Mouse (Mus musculus) large intestine, adult 2 months (tissue): ENCODE measurements around the gene Wdfy4. TPM values are rescaled to one million over a fixed set of nuclear protein-coding genes. Genes with fewer than 3 reads are reported as not detected.
A peak's percentile ranks its signal among the peaks of the same experiment; 100 is the strongest.

Experiments used
- DNase-seq: peaks from one replicate; pipeline ENCODE4 v3.0.0-alpha.2; 2012; ENCODE audit warnings: low read depth, low spot score
- WGBS: fragments of 180-500 bp; shearing (Covaris S2); methylation state at CpG from one replicate; pipeline ENCODE4 v1.1.7; 2018; 5-methylcytosine and 5-hydroxymethylcytosine counted together
- polyA plus RNA-seq: library from polyadenylated mRNA; depleted of rRNA; stranded (reverse); fragments of >200 nt; gene quantifications from 2 replicates; pipeline ENCODE4 v1.2.3, GENCODE M21; 2012; rRNA removed

Wdfy4 gene
- polyA plus RNA-seq, result 5.0 and 6.0 TPM in 2 replicates

DNA sequence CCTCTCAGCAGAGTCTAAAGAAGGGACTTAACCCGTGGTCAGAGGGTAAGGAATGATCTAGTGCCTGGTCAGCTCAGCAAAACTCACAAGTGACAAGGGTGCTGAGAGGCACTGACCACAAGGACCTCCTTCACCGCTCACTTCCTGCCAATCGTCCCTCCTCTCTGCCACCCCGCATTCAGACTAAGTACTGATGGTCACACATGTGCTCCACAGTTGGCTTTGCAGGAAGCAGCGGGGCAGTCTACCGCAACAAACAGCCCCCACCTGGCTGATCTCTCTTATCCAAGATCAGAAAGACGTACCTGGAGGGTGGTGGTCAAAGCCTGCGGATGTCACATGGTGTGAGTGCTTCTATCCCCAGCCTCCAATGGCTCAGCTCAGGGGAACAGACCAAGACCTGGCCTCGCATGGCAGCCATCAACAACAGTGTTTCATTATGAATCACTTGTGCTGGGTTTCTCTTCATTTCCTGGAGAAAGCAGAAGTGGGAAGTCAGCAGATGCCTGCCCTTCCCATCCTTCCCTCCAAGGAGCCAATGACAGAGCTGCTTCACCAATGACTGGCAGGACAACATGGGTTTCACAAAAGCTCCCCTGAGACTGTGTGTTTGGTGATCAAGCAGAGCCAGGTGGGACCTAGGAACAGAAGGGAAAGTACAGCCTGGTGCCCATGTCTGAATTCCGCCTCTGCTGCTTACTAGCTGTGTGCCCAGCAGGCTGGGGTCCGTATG, at the start of gene Wdfy4:
TSS of gene Wdfy4 (minus strand) at position 441 of the 733 bp plus-strand sequence.
- no peak for DNase-seq
- WGBS, result 84% methylated on average over 11 of the region's 11 CpGs

DNA sequence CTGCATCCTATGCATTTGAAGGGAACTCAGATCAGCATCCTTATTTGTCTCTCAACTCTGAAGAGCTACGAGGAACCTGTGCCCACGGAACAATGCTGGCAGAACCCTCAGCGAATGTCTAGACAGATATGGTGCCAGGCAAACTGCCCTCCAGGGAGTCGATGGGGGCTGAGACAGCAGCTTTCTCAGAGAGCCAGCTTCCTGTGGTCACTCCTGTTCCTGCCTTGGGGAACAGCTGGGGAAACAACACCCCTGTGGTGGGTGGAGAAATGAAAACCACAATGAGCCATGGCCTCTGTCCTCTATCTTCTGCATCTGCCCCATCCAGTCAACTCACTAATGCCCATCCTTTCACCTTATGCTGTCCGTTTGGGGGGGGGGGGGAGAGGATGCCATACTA, 46.7 kb upstream of the Wdfy4 start:
- 66% methylated on average over 5 of the region's 5 CpGs for WGBS
- no peak for DNase-seq

DNA sequence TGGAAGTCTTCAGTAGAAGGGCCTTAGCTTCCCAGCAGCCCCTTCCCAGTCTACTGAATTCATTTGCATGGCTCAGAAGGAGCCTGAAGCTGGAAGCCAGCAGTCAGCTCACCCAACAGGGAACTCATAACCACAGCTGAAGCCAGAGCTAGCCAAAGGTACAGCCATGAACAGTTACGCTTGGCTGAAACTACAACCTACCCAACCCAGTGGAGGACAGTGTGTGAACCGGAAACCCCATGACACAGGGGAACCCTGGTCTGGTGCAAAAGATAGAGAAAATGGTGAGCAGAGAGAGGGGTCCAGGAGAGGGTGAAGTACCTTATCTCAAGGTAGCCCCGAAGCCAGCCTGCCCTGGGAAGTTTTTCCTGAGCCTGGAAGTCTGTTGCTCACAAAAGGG, 46.0 kb upstream of the Wdfy4 start:
- 76% methylated on average over 3 of the region's 3 CpGs for WGBS
- no peak for DNase-seq

DNA sequence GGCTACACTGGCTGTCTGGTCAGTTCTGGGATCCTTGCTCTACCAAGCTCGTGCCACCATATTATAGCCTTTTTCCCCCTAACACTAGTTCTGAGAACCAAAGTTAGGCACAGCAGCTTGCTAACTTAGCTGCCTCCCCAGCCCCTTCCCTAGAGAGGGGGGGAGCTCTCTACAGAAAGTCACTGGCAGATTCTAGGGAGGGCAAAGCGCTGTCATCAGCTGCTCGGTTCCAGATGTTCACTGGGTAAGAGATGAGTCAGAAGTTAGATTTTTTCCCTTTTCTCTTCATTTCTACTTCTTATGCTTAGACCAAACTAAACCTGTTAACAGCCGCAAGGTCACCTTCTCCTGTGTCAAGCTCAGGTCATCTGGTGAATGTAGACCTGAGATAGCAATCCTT, 45.4 kb upstream of the Wdfy4 start:
- no peak for DNase-seq
- WGBS, result 78% methylated on average over 4 of the region's 4 CpGs

DNA sequence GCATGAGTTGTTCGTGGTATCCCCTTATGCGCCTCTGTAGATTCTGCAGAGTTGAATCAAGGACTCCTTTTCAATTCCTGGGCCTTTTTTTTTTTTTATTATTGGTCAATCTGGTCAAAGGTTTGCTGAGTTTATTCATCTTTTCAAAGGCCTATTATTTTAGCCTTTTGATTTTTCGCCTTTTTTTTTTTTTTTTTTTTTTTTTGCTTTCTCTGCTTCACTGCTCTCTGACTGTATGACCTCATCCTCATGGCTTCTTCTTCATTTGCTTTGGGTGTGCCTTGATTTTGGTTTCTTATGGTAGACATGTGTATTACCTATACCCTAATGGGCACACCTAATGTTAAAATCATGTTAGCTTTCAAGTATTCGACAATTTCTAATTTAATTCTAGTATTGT, 39.9 kb upstream of the Wdfy4 start:
- DNase-seq, result no peak
- WGBS, result 84% methylated on average over 4 of the region's 4 CpGs

DNA sequence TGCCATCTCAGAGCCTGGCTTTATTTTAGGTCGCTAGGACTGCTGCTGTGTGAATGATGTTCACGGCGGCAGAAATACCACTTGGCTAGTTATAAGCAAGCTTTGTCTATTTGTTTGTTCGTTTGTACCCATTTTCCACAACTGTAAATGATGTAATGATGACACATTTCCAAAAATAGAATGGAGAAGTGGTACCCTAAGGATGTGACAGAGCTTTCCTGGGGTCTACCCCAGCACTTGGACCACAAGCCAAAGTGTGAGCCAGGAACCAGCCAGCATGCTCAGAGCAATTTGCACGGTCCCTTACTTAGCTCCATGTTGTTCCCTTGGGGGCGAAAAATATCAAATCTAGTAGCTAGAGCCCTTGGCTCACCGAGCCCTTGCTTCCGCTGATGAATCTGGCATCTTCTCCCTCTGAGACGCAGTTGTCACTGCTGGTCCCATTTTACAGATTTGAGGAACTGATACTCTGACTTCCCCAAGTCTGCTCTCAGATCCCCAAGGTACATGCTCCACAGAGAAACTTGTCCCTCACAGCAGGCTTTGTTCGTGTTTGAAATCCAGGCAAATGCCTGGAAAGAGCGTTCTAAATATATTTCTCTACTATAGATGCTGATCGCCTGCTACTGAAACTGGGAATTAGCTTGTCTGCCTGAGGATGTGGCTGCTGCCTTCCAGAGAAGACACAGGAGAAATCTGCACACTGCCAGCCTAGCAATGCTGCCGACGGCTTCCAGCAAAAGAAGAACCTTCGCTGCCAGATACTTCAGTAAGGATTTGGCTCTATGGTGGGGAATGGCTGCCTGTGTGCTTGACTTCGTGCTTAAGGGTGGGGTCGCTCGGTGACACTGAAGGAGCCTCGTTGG, 31.3 kb upstream of the Wdfy4 start:
- WGBS, result 80% methylated on average over 19 of the region's 19 CpGs
- no peak for DNase-seq

DNA sequence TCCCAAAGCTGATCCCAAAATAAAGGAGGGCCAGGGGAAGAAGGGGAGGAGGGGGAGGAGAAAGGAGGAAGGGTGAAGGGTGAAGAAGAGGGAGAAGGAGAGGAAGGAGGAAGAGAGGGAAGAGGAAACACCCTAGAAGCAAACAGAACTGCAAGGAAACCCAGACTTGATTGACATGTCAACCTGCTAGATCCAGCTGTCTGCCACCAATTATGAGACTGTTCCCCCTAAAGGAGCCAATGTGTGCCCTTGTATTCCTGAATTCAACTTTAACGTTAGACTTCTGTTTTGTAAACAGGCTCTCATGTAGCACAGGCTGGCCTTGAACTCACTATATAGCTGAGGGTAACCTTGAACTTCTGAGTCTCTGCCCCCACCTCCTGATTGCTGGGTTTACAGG, 29.9 kb upstream of the Wdfy4 start:
- WGBS, result 8% methylated on average over 1 of the region's 1 CpGs

DNA sequence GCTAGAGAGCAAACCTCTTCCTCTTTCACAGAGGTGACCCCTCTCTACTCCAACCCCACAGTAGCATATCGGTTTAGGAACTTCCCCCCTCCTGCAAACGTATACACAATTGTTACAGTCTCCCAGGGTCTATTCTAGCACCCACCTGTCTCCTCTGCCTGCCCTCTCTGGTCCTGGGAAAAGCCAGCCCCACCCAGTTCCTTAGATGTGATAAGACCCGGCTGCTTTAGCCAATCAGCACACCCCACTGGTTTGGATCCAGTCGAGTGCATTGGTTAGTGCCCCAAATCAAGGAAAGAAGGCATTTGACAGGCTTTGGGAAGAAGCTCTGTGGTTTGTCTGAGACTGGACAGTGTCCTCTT, 29.4 kb upstream of the Wdfy4 start:
- peak; percentile 16 for DNase-seq
- WGBS, result 8% methylated on average over 4 of the region's 4 CpGs

More for the DNA sequence above, 29.9 kb upstream of the Wdfy4 start:
- DNase-seq, result peak; percentile 16

DNA sequence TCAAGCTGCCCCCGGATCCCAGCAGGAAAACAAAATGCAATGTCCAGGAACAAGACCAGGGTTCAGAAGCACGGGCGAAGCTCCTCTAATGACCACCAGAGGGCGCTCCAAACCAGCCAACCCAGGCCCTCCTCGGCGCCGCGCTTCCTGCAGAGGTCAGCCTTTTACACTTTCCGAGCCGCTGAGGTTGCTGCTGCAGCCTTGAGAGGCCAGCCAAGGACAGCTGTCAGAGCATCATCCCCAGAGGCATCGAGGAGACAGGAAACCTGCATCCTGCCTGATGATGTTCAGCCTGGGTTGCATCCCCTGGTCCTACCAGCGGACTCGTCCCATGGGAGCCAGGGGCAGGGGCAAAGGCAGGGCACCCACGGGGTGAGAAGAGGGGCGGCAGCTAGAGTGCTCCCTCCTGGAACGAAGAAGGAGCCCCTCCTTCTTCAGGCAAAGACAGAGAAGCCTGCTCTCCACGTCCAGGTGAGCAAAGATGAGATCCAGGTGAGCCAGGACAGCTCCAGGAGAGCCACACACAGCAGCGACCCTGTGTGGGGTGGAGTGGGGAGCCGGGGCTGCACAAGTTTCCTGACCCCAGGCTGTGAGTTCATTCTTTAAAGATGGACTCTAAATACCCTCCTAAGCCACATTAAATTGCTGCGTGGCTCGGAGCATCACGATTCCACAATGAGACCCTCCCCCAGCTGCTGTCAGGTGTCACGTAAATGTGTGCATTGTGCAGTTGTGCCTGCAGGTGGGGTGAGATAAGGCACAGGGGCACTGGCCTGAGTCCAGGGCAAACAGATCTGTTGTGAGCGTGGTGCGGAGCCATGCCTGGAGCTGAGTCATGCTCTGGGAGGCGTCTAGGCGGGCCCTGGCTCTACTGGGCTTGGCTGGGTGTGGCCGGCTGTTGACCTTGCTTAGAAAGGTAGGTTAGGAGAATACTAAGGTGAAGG, 28.8 kb upstream of the Wdfy4 start, which contains the start of gene Arhgap22:
TSS of gene Arhgap22 (plus strand) at position 204 of the 944 bp plus-strand sequence.
- peak; percentile 84 for DNase-seq
- WGBS, result 6% methylated on average over 28 of the region's 28 CpGs

DNA sequence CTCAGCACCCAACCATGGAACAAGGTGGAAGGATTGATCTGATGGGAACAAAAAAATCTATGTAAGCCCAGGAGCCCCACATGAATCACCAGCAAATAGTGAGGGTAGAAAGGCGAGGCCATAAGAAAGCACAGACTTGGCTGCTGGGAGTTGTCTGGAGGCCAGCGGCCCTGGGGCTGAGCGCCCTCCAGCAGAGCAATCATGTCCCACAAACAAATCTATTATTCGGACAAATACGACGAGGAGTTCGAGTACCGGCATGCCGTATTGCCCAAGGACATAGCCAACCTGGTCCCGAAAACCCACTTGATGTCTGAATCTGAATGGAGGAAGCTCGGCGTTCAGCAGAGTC, 27.6 kb upstream of the Wdfy4 start:
- WGBS, result 82% methylated on average over 12 of the region's 12 CpGs
- DNase-seq, result no peak

DNA sequence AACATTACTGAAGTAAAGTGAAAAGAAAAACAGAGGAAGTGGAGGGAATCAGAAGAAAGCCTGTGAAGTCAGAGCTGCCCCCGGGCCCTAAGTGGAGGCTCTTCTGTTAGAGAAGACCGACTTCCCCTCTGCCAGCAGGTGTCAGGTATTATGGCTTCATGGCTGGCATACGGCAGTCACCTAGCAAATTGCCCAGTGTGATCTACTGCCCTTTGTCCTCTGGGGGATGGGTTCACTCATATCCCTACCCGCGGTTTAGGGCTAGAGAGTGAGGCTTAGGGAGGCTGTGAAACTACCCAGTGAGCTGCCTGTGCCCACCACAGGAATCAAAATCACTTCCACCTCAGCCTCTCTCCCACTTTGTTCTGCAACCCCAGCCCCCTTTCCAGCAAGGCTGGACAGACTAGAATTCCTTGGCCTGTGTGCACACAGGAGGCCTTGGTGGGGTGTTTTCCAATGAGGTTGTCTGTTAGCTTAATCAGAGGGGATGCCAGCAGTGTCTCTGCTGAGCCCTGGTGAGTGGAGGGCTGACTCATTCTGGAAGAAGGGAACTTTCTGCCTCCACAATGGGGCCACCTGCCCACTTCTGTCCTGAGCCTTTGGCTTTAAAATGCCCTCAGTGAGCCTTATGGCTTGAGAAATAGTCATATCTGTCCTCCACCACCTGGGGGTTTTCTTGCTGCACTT, 27.1 kb upstream of the Wdfy4 start:
- WGBS, result 20% methylated on average over 5 of the region's 5 CpGs
- DNase-seq, result peak; percentile 32

DNA sequence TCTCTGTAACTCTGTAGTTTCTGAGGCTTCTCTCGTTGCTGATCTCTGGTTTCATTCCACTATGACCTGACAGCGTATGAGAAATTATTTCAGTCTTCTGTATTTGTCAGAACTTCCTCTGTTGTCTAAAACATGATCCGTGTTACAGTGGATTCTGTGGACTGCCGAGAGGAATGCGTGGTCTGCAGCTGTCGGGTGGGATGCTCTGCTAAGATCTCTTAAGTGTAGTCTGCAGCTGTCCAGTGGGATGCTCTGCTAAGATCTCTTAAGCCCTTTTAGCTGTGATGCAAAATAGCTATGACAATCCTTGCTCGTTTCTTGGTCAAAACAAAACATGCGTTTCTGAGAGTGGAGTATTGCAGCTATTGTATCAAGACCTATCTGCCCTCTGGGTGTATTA, 25.5 kb upstream of the Wdfy4 start:
- no peak for DNase-seq
- 81% methylated on average over 8 of the region's 8 CpGs for WGBS

DNA sequence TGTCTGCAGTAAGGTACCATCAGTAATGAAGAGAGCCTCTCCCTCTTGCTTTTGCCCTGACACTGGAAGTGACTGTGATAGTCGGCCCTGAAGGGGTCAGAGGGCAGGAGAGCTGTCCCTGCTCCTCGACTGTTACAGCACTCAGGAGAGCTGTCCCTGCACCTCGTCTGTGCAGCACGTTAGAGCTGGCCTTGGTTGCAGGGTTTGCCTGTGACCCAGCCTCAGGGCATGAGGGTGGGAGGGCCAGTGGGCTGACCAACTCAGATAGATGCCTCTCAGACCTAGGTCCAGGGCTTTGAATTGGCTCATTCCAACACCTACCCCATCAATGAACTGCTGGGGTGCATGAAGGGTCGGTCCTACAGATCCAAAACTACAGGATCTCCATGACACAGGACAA, 23.0 kb upstream of the Wdfy4 start:
- 45% methylated on average over 5 of the region's 5 CpGs for WGBS
- DNase-seq, result no peak

DNA sequence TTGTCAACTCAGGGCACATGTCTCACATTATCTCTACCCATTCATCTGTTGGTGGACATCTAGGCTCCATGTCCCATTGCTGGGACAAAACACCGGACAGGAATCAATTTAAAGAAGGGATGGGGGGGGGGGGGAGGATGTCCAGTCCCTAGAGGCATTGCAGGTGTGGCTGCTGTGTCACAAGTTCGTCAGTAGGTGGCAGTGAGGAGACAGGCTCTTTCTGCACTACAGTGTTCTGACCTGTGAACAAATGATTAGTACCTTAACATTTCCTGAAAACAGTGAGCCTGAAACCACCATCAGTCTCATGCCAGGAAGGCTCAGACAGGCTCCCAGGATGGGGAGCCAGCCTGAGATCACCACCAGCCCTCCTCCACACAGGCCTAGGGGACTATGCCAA, 21.7 kb upstream of the Wdfy4 start:
- no peak for DNase-seq
- WGBS, result 3% methylated on average over 2 of the region's 2 CpGs

DNA sequence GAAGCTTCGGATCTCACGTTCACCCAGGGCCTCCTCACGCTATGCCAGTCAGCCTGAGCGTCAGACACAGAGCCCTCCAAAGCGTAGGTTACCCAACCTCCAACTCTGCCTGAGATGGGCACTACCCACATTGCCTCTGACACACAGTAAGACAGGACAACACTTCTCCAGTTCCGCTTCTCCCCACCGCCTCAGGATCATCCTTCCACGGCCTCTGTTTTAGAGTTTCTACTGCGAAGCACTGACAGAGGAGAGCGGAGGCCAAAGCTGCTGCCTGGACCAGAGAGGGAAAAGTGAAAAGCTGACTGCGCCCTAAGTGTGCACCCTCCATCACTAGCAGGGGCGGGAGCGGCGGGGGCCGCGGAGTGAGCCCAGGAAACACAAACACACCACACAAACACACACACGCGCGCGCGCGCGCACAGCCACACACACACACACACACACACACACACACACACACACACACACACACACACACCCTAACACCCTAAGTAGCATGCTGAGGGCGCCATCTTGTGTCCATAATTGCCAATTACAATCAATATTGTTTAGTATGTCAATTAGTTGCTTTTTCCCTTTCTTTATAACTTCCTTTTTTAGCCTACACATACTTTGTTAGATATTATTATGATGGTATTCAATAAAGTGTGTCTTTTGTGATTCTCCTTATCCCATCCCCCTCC, 20.1 kb upstream of the Wdfy4 start:
- WGBS, result 34% methylated on average over 24 of the region's 24 CpGs
- no peak for DNase-seq

DNA sequence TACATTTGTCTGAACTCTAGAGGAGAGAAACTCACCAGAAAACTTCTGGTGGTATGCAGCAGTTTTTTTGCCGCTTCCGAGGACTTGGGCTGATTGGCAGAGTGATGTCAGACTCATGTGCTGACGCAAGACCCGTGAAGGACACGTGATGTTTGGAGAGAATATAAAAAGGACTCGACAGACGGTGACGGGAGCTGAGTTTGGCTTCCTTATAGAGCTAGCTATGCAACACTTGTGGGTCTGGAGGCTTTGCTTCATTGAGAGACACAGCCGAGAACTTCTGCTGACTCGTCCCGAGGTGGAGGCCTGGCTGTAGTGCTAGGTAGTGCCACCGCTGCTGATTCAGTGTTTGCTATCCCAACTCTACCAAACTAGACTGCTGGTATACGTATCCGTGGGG, 18.5 kb upstream of the Wdfy4 start:
- no peak for DNase-seq
- 79% methylated on average over 14 of the region's 14 CpGs for WGBS

DNA sequence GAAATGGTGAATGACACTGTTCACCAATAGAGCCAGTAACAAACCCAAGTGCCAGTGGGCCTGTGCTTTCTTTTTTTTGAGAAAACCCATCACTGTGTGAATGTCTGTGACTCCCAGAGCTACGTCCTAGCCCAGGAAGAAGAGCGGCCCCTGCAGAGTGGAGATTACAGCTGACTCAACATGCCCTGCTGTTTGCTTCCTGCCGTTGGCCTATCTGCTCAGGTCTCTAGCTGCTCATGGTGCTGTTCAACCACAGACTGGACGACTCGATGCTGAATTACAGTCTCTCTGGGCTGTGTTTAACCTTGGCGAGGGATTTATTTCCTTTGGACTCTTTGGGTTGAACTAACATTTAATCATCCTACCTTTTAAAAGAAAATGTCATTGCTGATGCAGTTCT, 17.6 kb upstream of the Wdfy4 start:
- no peak for DNase-seq
- 71% methylated on average over 6 of the region's 6 CpGs for WGBS

DNA sequence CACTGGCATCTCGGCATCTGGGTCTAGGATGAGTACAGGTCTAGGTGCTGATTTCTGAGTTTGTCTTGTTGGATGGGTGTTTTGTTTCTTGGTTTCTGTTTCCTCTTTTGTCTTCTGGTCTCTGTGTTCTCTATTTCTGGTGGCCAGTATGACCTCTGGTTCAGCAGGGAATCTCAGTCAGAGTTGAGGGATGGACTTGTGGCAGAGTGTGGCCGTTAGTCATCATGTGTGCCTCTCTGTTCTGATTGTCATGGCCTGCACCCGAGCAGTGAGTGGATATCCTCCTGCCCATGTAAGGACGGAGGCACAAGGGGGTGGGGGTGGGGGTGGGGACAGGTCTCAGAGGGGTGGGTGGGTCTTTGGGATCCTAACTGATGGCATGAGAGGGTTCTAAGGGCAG, 16.9 kb upstream of the Wdfy4 start:
- DNase-seq, result no peak
- WGBS, result 76% methylated on average over 4 of the region's 4 CpGs

DNA sequence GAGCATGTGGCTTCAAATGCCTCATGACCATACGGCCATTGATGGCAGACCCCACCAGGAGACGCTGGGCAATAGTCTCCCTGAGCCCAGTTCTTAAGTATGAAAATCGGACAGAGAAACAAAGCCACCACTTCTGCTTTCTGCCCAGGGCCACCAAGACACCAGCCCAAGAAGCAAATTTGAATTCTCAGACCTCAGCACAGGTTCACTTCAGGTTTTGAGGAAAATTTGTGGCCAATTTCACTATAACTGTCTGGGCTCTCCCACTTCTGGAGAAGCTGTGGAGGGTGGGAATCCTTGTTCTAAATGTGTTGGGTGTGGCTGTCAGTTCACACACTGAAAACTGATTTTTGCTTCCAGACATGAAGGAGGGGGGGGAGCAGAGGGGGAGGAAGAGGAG, 8.9 kb upstream of the Wdfy4 start:
- 71% methylated on average over 3 of the region's 3 CpGs for WGBS
- DNase-seq, result no peak
